Mouse (Mus musculus) cerebellum, adult 18-20 months (tissue): ENCODE data around the gene Gusb.
A peak's percentile ranks its signal among the peaks of the same experiment; 100 is the strongest.
"Not testable (repeated sequence)": the region's sequence is repeated elsewhere in the genome, so short reads cannot be mapped to it uniquely, and the experiment has no call there.

Experiments
- DNase-seq, 2 experiments: peaks; one replicate each; pipeline ENCODE4 v3.0.0; 2021

The Gusb gene

DNA sequence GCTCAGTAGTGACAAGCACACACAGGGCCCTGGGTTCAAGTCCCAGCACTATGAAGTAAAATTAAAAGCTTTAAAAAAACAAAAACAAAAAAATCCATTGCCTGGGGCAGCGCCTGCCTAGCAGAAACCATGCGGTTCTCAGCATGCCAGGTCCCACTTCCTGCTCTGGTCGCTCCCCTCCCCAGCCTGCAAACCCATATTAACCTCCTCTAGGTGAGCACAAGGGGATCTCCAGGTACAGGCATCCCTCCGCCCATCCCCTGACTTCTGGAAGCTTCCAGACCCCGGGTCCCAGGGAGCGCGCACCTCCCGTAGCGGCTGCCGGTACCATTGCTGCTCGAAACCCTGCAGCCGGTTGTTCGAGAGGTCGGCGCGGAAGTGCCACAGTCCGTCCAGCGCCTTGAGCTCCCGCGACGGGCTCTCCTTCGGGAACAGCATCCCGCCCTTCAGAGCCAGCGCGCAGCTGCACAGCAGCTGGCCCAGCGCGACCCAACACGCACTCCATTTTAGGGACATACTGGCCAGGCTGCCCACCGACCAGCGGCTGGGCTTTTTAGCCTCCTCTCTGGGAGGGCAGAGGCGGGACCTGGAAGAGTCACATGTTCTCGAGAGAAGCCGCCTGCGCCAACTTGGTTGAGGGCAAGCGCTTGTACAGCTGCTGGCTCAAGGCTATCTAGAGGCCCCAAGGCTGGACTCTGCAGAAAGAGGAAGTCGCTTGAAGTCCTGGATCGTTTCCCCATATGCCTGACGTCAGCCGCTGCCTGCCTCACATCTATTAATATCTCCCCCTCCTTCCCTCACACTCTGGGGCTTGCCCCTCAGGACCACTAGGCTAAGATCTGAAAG is at the start of gene Gusb:
TSS of gene Gusb (minus strand) at position 749 of the 846 bp plus-strand sequence.
- peak; percentile 64 to 67 for DNase-seq

DNA sequence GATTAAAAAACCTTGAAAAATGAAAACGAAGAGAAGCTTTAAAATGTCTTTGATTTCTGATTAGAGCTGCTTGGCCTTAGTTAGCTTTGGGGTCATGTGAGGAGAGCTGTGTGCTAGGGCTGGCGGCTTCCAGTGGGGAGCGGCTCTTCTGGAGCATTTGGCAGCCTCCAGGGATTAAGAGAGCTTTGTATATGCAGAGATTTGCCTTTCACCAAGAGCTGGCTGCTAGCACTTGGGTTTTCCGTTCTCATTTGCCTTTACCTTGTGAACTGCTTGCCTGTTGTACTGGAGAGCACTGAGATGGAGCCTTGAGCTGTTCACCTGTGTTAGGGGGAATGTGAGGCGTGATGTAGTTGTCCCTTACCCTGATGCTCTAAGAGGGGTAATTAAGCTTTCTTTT is 49.7 kb upstream of the Gusb start:
- no peak for DNase-seq

DNA sequence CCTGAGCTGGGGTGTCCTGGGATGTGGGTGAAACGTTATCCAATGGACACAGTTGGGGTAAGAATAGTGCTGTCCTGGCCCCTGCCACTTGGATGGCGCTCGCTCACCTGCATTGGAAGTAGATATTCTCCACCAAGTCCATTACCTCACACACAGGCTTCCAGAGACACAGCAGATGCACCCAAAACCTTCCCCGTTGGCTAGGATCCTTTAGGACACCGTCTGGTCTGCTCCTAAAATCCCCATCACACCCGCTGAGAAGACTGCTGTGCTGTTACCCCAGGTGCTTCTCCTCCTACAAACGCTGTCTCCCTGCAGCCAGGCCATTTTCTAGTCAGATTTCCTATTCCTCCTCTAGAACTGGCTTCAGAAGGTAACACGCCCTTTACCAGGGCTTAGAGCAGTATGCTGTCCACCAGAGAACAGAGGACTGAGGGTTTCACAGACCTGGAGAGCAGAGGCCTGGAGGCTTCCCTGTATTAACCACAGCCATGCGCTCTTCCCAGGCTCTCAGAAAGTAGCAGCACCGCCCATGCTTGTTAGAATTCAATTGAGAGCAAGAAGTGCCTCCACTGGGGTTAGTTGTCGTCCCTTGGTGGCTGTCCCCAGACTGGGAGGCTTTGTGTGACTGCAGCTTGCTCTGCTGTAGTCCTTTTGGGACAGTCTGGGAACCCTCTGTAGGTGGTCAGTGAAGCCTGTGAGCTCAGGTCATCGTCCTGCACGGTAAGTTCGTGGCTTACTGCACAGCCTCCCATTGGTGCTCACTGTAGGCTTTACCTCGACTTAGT is 48.4 kb upstream of the Gusb start:
- DNase-seq, result peak in 1 of 2 experiments; percentile 40

DNA sequence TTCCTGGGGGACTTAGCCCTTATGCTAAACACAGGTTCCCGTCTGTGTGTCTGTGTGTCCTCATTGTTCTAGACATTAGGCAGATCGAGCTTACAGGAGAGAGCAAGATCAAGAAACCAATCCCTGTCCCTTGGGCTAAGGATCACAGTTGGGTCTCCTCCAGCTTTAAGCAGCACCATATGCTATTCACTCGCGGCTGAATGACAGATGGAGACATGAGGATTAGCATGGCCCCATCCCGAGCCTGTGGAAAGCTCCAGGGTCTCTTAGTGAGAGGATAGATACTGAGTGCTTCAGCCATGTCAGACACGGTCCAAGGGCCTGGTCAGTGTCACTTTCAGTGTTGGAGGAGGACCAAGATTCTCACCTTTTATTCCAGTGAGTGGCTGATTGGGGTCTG is 47.6 kb upstream of the Gusb start:
- peak; percentile 81 to 88 for DNase-seq

- DNase-seq, result no peak
Observed at GRCm38 (mm10) chr5:130048786-130049520, 46.1 kb upstream of the Gusb start.

- no peak for DNase-seq
Observed at GRCm38 (mm10) chr5:130047013-130047412, 44.2 kb upstream of the Gusb start.

- DNase-seq, result no peak
Observed at GRCm38 (mm10) chr5:130046589-130046988, 43.7 kb upstream of the Gusb start.

DNA sequence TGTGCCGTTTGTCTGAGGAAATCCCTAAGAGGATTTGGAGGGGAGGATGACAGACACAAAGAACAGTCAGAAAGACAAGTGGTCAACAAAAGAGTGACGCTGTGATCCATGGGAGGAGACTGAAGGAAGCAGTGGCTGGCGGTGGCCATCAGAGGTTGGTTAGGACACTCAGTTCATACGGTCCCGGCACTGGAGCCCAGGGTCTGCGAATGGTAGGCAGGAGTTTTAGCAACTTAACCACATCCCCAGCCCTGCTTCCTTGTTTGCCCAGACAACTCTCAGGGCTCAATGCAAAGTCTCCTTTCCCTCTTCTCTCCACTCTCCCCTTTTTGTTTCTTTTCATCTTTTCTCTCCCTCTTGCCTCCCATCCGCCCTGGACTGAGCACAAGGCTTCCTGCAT is 43.3 kb upstream of the Gusb start:
- no peak for DNase-seq

GRCm38 (mm10) chr5:130044201-130044695 is 41.4 kb upstream of the Gusb start:
- peak; percentile 81 to 83 for DNase-seq

DNA sequence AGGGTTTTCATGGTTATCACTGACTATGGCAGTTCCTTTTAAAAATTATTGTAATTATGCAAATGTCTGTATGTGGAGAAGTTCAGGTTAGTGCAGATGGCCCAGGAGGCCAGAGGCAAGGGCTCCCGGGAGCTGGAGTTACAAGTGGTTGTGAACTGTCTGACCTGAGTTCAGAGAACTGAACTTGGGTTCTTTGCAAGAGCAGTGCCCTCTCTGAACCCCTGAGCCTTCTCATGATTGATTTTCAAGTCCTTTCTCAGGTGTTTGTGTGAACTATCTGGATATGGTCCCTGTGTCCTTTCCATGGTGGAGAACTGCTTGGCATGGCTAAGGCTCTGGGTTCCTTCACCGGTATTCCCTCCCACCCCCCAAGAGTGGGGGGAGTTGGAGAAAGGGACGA is 40.9 kb upstream of the Gusb start:
- peak in 1 of 2 experiments; percentile 25 for DNase-seq

GRCm38 (mm10) chr5:130041262-130041661 is 38.4 kb upstream of the Gusb start:
- no peak for DNase-seq

- DNase-seq, result no peak
Observed at GRCm38 (mm10) chr5:130040797-130041196, 37.9 kb upstream of the Gusb start.

DNA sequence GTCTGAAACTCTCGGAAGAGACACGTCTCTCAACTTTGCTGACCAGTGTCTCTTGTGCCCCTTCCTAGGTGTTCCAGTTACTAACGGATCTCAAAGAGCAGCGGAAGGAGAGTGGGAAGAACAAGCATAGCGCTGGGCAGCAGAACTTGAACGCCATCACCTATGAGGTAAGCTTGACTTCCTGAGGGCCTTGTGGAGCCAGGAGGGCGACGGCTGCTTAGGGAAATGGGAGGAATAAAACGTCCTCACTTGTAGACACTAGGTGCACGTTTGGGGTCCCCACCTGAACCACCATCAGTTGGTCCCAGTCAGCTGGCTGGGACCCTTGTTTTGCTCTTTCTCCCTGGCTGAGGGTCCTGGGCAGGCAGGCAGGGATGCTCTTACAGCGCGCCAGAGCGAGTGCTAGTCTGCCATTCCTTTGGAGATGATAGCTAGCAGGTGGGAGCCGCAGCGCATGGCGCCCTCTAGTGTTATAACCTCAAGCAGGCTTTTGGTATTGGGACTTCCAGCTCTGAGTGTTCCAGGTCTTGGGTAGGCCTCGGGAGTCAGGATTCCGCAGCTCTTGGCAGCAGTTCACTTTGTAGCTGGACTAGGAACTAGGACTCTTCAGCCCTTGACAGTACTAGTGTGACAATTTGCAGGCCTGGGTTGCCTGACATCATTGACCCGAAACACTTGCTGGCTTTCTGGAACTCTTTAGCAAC is 35.1 kb upstream of the Gusb start:
- DNase-seq, result peak; percentile 62 to 70

GRCm38 (mm10) chr5:130036300-130036699 is 33.5 kb upstream of the Gusb start:
- not testable (repeated sequence) for DNase-seq

GRCm38 (mm10) chr5:130033869-130034268 is 31.0 kb upstream of the Gusb start:
- DNase-seq, result no peak

- DNase-seq, result peak in 1 of 2 experiments; percentile 2
Observed at GRCm38 (mm10) chr5:130031410-130032390, 28.9 kb upstream of the Gusb start.

- DNase-seq, result peak; percentile 91 to 94
Observed at GRCm38 (mm10) chr5:130029142-130029897, 26.5 kb upstream of the Gusb start, which contains the start of the genes Asl and Crcp. TSS of gene Asl (minus strand) at chr5:130029247. TSS of gene Crcp (plus strand) at chr5:130029290.

DNA sequence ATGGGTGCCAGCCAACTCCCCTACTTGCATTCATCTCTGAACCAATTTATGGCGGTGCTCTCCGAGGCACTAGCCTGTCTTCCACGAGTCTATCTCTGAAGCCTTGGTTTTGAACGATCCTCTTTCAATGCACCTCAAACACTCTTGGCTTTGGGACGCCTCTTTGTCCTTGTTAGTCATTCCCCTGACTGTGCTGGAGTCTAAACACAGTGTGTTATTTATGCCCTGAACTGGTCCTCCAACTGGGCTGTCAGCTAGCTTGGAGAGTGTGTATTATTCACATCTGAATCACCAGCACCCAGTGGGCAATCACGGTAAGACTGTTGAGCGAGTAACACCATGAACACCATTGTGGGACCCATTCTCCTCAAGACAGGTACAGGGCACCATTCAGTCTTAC is 24.8 kb upstream of the Gusb start:
- no peak for DNase-seq

- DNase-seq, result no peak
Observed at GRCm38 (mm10) chr5:130027134-130027533, 24.3 kb upstream of the Gusb start.
